Mouse (Mus musculus): ENCODE data around the gene Arhgef15. TPM values are rescaled to one million over a fixed set of nuclear protein-coding genes. Genes with fewer than 3 reads are reported as not detected.
"Not testable (repeated sequence)": the region's sequence is repeated elsewhere in the genome, so short reads cannot be mapped to it uniquely, and the experiment has no call there.

The Arhgef15 gene
- polyA plus RNA-seq, 1 experiment = not detected

- Histone ChIP-seq H3K27me3 (replicated peaks) (no peaks in the 10 kb centered on the region), H3K4me1 (peaks cover 32% of the 10 kb centered on the region)
- TF ChIP-seq GATA1 (IDR thresholded peaks at IDR 0.05; ENCODE audit: borderline replicate concordance, low read length) (no peak), FLI1 (IDR thresholded peaks at IDR 0.05; ENCODE audit: low read length) (no peak)
Observed at GRCm38 (mm10) chr11:68982639-68983369, 25.5 kb upstream of the Arhgef15 start.

DNA sequence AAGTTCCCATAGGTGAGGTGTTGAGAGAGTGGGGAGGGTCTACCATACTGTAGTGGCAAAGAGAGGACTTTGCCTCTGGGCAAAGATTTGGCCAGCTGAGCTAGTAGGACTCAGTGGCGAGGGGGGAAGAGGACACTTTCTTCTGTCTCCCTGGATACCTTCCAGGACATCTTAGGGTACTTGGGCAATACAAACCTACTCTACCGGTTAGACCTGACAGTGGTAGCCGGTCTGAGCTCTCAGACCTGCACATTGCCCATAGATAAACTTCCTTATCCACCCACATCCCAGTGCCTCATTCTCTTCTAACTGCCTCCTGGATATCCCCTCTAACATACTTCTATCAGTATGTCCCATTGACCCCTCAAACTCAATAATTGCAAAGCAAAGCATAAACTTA, 23.6 kb upstream of the Arhgef15 start:
- no peak for TF ChIP-seq GATA1 (IDR thresholded peaks at IDR 0.05; ENCODE audit: borderline replicate concordance, low read length)
- TF ChIP-seq FLI1 (IDR thresholded peaks at IDR 0.05; ENCODE audit: low read length) = no peak

More at GRCm38 (mm10) chr11:68982639-68983369, 25.5 kb upstream of the Arhgef15 start:
- H3K36me3 ChIP-seq (replicated peaks; ENCODE audit: low read length) = peaks cover 23% of the 10 kb centered on the region
- H3K9me3 ChIP-seq = no peaks in the 10 kb centered on the region
- H3K4me3 ChIP-seq (replicated peaks) = peak overlapping the region; percentile 30

DNA sequence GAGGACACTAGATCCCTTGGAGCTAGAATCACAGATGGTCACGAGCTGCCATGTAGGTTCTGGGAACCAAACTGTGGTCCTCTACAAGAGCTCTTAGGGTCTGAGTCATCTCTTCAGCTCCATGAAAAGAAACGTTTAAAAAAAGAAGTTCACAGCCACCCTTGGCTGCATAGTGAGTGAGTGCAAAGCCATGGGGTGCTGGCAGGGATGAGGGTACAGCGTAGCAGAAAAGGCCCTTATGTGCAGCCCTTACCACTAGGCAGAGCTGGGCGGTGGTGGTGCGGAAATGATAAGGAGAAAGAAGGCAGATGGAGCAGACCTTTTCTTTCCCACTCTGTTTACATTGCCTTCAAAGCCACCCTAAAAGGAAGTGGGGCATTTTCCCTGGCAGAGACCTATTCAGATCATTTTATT, 22.0 kb upstream of the Arhgef15 start:
- no peak for TF ChIP-seq GATA1 (IDR thresholded peaks at IDR 0.05; ENCODE audit: borderline replicate concordance, low read length)
- no peak for TF ChIP-seq FLI1 (IDR thresholded peaks at IDR 0.05; ENCODE audit: low read length)
- no peaks in the 10 kb centered on the region for H3K9me3 ChIP-seq
- H3K4me3 ChIP-seq (replicated peaks) = peak overlapping the region; percentile 46
- peaks cover 32% of the 10 kb centered on the region for H3K4me1 ChIP-seq
- peaks cover 6% of the 10 kb centered on the region for H3K27me3 ChIP-seq (replicated peaks)
- no peaks in the 10 kb centered on the region for H3K36me3 ChIP-seq (replicated peaks; ENCODE audit: low read length)

More for the DNA sequence above, 23.6 kb upstream of the Arhgef15 start:
- Histone ChIP-seq H3K9me3 (no peaks in the 10 kb centered on the region), H3K27me3 (replicated peaks) (no peaks in the 10 kb centered on the region), H3K36me3 (replicated peaks; ENCODE audit: low read length) (peaks cover 6% of the 10 kb centered on the region), H3K4me1 (peaks cover 32% of the 10 kb centered on the region), H3K4me3 (replicated peaks) (no peak overlapping the region)

- Histone ChIP-seq H3K27me3 (replicated peaks) (peaks cover 6% of the 10 kb centered on the region), H3K9me3 (no peaks in the 10 kb centered on the region)
- TF ChIP-seq GATA1 (IDR thresholded peaks at IDR 0.05; ENCODE audit: borderline replicate concordance, low read length) (no peak), FLI1 (IDR thresholded peaks at IDR 0.05; ENCODE audit: low read length) (no peak)
Observed at GRCm38 (mm10) chr11:68975601-68976000, 18.3 kb upstream of the Arhgef15 start.

DNA sequence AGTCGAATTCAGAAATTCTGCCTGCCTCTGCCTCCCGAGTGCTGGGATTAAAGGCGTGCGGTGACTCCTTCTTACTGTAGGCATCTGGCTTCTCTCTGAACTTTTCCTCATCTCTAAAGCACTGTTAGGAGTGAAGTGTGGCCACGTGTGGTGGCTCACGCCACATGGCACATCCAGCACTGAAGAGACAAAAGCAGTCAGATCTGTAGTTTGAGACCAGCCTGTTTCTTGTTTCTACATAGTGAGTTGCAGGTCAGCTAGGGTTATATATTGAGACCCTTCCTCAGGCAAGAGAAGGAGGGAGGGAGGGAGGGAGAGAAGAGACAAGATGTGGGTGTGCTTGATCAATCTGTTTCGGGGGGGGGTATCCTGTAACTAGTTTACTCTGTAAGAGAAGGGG, 17.8 kb upstream of the Arhgef15 start, which contains the start of gene Rangrf:
Gene Rangrf (minus strand): TSS at position 101 of the 400 bp plus-strand sequence.
- Histone ChIP-seq H3K27me3 (replicated peaks) (peaks cover 6% of the 10 kb centered on the region), H3K4me3 (replicated peaks) (peak within 1 kb of the TSS; percentile 88), H3K36me3 (replicated peaks; ENCODE audit: low read length) (no peaks in the 10 kb centered on the region), H3K4me1 (peaks cover 45% of the 10 kb centered on the region), H3K9me3 (no peaks in the 10 kb centered on the region)
- TF ChIP-seq GATA1 (IDR thresholded peaks at IDR 0.05; ENCODE audit: borderline replicate concordance, low read length) (no peak), FLI1 (IDR thresholded peaks at IDR 0.05; ENCODE audit: low read length) (no peak)

More at GRCm38 (mm10) chr11:68975601-68976000, 18.3 kb upstream of the Arhgef15 start:
- Histone ChIP-seq H3K4me1 (peaks cover 46% of the 10 kb centered on the region), H3K4me3 (replicated peaks) (no peak overlapping the region), H3K36me3 (replicated peaks; ENCODE audit: low read length) (no peaks in the 10 kb centered on the region)

GRCm38 (mm10) chr11:68974059-68974450, 16.8 kb upstream of the Arhgef15 start:
- peak overlapping the region; percentile 88 for H3K4me3 ChIP-seq (replicated peaks)
- no peaks in the 10 kb centered on the region for H3K36me3 ChIP-seq (replicated peaks; ENCODE audit: low read length)
- peaks cover 9% of the 10 kb centered on the region for H3K27me3 ChIP-seq (replicated peaks)
- peaks cover 42% of the 10 kb centered on the region for H3K4me1 ChIP-seq
- TF ChIP-seq FLI1 (IDR thresholded peaks at IDR 0.05; ENCODE audit: low read length) (no peak), GATA1 (IDR thresholded peaks at IDR 0.05; ENCODE audit: borderline replicate concordance, low read length) (no peak)
- no peaks in the 10 kb centered on the region for H3K9me3 ChIP-seq

DNA sequence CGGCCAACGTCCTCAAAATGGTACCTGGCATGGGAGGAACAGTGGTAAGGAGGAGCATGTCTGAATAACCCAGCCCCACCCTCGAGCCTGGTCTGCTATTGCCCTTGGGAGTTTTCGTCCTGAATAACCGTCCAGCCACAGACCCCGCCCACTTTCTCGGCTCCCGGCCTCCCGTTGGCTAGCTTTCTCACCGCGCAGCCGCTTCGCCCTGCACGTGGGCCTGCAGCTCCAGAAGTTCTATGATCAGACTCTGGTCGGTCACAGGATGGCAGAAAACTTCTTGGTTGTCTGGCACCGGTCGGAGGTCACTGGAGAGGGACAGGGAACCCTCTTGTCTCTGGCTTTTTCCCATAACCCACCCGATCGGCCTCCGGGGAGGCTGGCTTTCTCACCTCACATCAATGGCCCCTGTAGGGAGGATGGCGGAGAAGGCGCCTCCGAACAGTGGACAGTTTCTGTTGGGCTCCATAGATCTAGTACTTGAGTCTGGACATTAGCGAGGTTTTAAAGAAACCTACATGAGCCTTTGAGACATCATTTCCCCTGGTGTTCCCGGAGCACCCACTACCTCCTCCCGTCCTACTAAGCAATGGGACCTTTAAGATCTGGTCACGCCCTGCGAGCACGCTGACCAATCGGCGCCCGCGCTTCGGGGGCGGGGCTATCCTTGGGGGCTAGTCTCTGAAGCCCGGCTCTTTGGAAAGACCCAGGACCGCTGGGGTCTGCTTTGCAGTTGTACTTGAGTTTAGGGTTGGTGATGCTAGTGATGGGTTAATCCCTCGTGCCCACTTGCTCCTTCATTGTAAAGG, 16.2 kb upstream of the Arhgef15 start:
- H3K4me3 ChIP-seq (replicated peaks) = peak overlapping the region; percentile 90
- H3K4me1 ChIP-seq = peaks cover 42% of the 10 kb centered on the region
- not testable (repeated sequence) for H3K27me3 ChIP-seq (replicated peaks); H3K9me3 ChIP-seq; H3K36me3 ChIP-seq (replicated peaks; ENCODE audit: low read length)

DNA sequence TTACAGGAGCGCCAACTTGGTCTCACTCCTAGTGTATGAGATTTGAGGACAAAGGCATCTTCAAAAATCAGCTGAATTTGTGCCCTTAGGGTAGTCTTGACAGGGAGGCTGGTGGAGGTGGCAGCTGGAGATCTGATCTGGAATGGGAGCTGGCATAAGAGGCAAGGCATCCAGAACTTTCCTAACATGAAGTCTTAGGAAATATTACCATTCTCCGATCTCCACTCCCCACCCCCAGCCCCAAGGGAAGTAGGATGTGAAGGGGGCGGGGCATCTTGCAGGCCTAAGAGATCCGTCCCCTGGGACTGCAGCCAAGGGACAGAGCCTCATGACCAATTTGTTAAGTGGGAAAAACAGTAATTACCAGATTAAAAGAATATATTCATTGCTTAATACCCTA, 13.0 kb upstream of the Arhgef15 start:
- peaks cover 62% of the 10 kb centered on the region for H3K4me1 ChIP-seq
- no peak overlapping the region for H3K4me3 ChIP-seq (replicated peaks)
- H3K36me3 ChIP-seq (replicated peaks; ENCODE audit: low read length) = no peaks in the 10 kb centered on the region
- H3K9me3 ChIP-seq = no peaks in the 10 kb centered on the region
- TF ChIP-seq GATA1 (IDR thresholded peaks at IDR 0.05; ENCODE audit: borderline replicate concordance, low read length) = no peak
- no peak for TF ChIP-seq FLI1 (IDR thresholded peaks at IDR 0.05; ENCODE audit: low read length)
- peaks cover 9% of the 10 kb centered on the region for H3K27me3 ChIP-seq (replicated peaks)

DNA sequence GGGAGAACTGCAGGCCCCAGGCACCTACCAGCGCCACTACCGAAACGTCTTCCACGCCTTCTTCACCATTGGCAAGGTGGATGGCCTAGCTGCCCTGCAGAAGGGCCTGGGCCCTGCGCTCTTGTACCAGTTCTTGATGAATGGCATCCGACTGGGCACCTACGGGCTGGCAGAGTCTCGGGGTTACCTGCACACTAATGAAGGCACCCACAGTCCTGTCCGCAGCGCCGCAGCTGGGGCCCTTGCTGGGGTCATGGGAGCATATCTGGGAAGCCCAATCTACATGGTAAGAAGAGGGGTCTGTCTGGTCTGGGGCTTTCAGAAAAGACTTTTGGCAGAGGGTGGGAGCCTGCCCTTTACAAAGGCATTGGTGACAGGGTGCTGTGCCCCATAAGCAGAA, 11.5 kb upstream of the Arhgef15 start:
- H3K36me3 ChIP-seq (replicated peaks; ENCODE audit: low read length) = no peaks in the 10 kb centered on the region
- peaks cover 58% of the 10 kb centered on the region for H3K4me1 ChIP-seq
- no peak for TF ChIP-seq GATA1 (IDR thresholded peaks at IDR 0.05; ENCODE audit: borderline replicate concordance, low read length)
- no peak for TF ChIP-seq FLI1 (IDR thresholded peaks at IDR 0.05; ENCODE audit: low read length)
- peak overlapping the region; percentile 94 for H3K4me3 ChIP-seq (replicated peaks)
- peaks cover 2% of the 10 kb centered on the region for H3K27me3 ChIP-seq (replicated peaks)
- no peaks in the 10 kb centered on the region for H3K9me3 ChIP-seq

All from megakaryocyte, embryonic 14.5 days (primary cell).